Mouse (Mus musculus): ENCODE measurements around the gene Dennd2a.
"Not testable (repeated sequence)": the region's sequence is repeated elsewhere in the genome, so short reads cannot be mapped to it uniquely, and the experiment has no call there.

The Dennd2a gene

DNA sequence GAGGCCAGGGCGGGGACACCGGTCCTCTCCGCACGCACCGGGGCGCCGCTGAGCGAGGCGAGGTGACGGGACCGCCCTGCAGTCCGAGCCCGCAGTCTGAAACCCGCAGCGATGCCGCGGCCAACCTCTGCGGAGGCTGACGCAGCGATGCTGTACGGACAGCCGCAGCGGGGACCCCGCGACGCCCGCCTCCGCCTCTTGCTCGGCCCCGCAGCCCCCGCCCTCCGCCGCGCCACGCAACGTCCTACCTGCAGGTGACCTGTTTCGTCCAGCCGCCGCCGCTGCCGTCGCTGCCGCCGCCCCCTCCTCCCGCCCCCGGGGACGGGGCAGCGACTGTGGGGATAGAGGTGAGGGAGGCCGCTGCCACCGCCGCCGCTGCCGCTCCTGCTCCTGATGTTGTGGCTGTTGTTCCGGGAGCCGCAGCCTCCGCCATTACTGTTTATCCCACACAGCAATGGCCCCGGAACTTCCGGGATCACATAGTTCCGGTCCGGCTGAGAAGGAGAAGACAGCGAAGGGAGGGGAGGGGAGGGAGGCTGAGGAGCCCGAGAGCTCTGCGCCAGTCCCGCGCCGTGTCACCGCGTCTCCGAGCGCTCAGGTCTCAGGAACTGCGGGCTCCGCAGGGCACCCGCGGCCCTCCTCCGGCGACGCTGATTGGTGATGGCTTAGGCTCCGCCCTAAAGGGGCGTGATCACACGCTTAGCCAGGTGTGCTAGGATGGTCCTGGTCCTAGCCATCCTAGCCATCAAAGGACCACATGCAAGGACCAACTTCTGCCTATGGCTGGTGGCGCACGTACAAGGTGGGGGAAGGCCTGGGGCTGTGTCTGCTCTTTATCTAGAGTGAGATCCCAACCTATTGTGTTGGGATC, 137.6 kb downstream of the Dennd2a start, which contains the start of gene Mkrn1:
Gene Mkrn1, minus strand, starts transcription at position 612 of the 871 bp plus-strand sequence.
- peak; percentile 57 for DNase-seq (ENCODE audit: low spot score)

DNA sequence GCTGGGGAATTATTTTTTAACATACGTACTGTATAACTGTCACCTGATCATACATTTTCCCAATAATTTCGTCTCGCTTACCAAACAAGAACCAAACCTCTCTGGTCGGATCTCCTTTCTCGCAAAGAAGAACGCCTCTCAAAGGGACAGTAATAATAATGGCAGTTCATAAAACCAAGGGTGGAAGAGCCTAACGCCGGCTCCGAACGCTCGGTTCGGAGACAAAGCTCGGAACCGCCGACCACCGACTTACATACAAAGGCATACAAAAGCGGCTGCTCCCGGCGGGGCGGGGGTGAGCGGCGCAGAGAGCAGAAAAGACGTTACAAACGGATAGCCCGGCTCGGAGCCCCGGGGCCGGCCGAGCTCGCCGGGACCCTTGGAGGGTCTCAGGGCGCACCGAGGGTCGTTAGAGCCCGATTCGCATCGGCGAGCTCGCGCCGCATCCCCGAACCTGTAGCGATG, 138.2 kb downstream of the Dennd2a start:
- DNase-seq (ENCODE audit: low spot score) = no peak

DNA sequence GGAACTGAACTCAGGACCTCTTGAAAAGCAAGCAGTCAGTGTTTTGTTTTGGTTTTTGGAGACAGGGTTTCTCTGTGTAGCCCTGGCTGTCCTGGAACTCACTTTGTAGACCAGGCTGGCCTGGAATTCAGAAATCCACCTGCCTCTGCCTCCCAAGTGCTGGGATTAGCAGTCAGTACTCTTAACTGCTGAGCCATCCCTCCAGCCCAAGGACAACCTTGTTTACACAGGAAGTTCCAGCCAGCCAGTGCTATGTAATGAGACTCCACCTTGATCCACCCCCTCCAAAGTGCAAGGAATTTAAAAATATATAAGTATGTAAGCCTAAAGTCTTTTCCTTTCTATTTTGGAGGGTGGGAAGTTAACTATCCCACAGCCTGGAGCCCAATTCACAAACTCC, 141.0 kb downstream of the Dennd2a start:
- not testable (repeated sequence) for DNase-seq (ENCODE audit: low spot score)

DNA sequence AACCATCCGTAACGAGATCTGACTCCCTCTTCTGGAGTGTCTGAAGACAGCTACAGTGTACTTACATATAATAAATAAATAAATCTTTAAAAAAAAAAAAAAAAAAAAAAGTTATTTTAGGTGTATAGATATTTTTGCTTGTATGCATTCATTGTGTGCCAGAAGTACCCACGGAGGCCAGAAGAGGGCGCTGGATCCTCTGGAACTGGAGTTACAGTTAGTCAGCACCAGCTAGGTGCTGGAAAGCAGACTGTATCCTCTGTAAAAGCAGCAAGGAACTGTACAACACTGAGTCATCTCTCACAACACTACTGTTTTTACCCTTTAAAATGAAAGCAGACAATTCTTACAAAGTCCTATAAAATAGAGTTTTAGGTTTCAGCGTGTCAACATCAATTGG, 141.9 kb downstream of the Dennd2a start:
- peak; percentile 47 for DNase-seq (ENCODE audit: low spot score)

DNA sequence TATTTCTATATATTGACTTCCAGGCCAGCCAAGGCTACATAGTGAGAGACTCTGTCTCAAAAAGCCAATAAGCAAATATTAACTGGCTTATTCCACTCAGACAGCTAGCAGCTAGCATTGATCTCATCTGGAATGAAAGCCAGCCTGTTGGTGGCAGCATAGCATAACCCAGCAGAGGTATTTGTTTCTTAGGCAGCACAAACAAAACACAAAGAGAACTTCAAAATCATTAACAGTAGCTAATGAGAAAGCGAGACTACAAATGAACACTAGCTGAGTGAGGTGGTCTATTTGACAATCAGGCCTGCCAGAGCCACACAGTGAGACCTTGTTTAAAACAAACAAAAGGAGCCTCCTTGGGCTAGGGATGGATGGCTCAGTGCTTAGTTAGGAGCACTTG, 143.6 kb downstream of the Dennd2a start:
- DNase-seq (ENCODE audit: low spot score) = no peak

Data from ovary, postnatal 14 days (tissue).